Mouse (Mus musculus): ENCODE data around the gene Stum.

Gene Stum

GRCm38 (mm10) chr1:180387750-180388480 lies 95.4 kb downstream of the Stum start:
- in situ Hi-C loops (cut with MboI, MseI): no loop called here

- in situ Hi-C loops (cut with MboI, MseI): no loop called here
Observed at GRCm38 (mm10) chr1:180386951-180387749, 96.2 kb downstream of the Stum start.

- in situ Hi-C loops (cut with MboI, MseI): no loop called here
Observed at GRCm38 (mm10) chr1:180385308-180385707, 98.0 kb downstream of the Stum start.

- in situ Hi-C loops (cut with MboI, MseI): no loop called here
Observed at GRCm38 (mm10) chr1:180384486-180384885, 98.8 kb downstream of the Stum start.

GRCm38 (mm10) chr1:180383884-180384283 lies 99.4 kb downstream of the Stum start:
- in situ Hi-C loops (cut with MboI, MseI): no loop called here
